Mouse (Mus musculus) small intestine, adult 2 months (tissue): ENCODE results near the gene Mrpl37.

Experiments used
- CTCF ChIP-seq: fragments of 200-500 bp; IDR thresholded peaks from 2 replicates; pipeline ENCODE4 v1.5.1; 2012; ENCODE audit warnings: low read depth, mild to moderate bottlenecking, control low read depth, inconsistent platforms, low read length, moderate library complexity, mixed read lengths; ENCODE audit not compliant: insufficient replicate concordance, insufficient read length; ENCODE audit errors: extremely low read depth
- POLR2A ChIP-seq: fragments of 200-500 bp; IDR thresholded peaks from 2 replicates; pipeline ENCODE4 v1.6.1; 2012; ENCODE audit warnings: low read depth, mild to moderate bottlenecking, control low read depth, inconsistent platforms, low read length, moderate library complexity

GRCm38 (mm10) chr4:107038303-107038702, 28.4 kb downstream of the Mrpl37 start:
- TF ChIP-seq CTCF (no peak), POLR2A (no peak)
